Mouse (Mus musculus) spleen, adult 2 months (tissue): ENCODE measurements around the gene Gm20517.

Experiments
- CTCF ChIP-seq: fragments of 200-500 bp; IDR thresholded peaks from 2 replicates; pipeline ENCODE4 v1.5.1; 2011; ENCODE audit warnings: mild to moderate bottlenecking, inconsistent platforms; ENCODE audit not compliant: insufficient read depth, insufficient read length, insufficient replicate concordance; ENCODE audit errors: extremely low read depth
- POLR2A ChIP-seq: fragments of 200-500 bp; IDR thresholded peaks from 2 replicates; pipeline ENCODE4 v1.6.1; 2011; ENCODE audit warnings: low read depth, low read length, inconsistent platforms

- TF ChIP-seq POLR2A (no peak), CTCF (no peak)
These were observed 98.6 kb downstream of the Gm20517 start for GRCm38 (mm10) chr17:47710036-47710435.
